Mouse (Mus musculus) forebrain, embryonic 12.5 days (tissue): ENCODE results near the gene Impdh1. TPM values are rescaled to one million over a fixed set of nuclear protein-coding genes. Genes with fewer than 3 reads are reported as not detected.

ENCODE experiments used
- ATAC-seq: fragments of 200-750 bp; cut with Nextera tagmentation; 2 replicates; pipeline ENCODE4 v1.8.0; 2017; ENCODE audit warnings: moderate TSS enrichment; ENCODE audit not compliant: low FRiP score
- H3K27ac ChIP-seq: fragments of 300-500 bp; sonication (generic); 2 replicates; pipeline ENCODE4 v1.5.1; 2016; ENCODE audit warnings: mild to moderate bottlenecking
- H3K27me3 ChIP-seq: fragments of 300-500 bp; sonication (generic); 2 replicates; pipeline ENCODE4 v1.6.1; 2016; ENCODE audit warnings: mild to moderate bottlenecking
- H3K36me3 ChIP-seq: fragments of 300-500 bp; sonication (generic); replicated peaks from 2 replicates; pipeline ENCODE4 v1.6.1; 2016; ENCODE audit warnings: mild to moderate bottlenecking
- H3K4me1 ChIP-seq: fragments of 300-500 bp; sonication (generic); 2 replicates; pipeline ENCODE4 v1.6.1; 2016
- H3K4me2 ChIP-seq: fragments of 300-500 bp; sonication (generic); 2 replicates; pipeline ENCODE4 v1.6.1; 2016; ENCODE audit warnings: mild to moderate bottlenecking, moderate library complexity
- H3K4me3 ChIP-seq: fragments of 300-500 bp; sonication (generic); replicated peaks from 2 replicates; pipeline ENCODE4 v1.5.1; 2016; ENCODE audit warnings: mild to moderate bottlenecking
- H3K9ac ChIP-seq: fragments of 300-500 bp; sonication (generic); 2 replicates; pipeline ENCODE4 v1.6.1; 2016; ENCODE audit warnings: mild to moderate bottlenecking
- H3K9me3 ChIP-seq: fragments of 300-500 bp; sonication (generic); 2 replicates; pipeline ENCODE4 v1.6.1; 2016
- WGBS: fragments of 180-500 bp; shearing (Covaris S2); methylation state at CpG from one replicate; pipeline ENCODE4 v1.1.7; 2016; 5-methylcytosine and 5-hydroxymethylcytosine counted together
- polyA plus RNA-seq: library from polyadenylated mRNA; unstranded; fragments of >200 nt; fragmentation: Nextera tagmentation; extraction: Ambion mirVana; gene quantifications from 2 replicates; pipeline ENCODE4 v1.2.1, GENCODE M21; 2016

Gene Impdh1
- polyA plus RNA-seq, 1 experiment from 2014 or later = 39.8 TPM

DNA sequence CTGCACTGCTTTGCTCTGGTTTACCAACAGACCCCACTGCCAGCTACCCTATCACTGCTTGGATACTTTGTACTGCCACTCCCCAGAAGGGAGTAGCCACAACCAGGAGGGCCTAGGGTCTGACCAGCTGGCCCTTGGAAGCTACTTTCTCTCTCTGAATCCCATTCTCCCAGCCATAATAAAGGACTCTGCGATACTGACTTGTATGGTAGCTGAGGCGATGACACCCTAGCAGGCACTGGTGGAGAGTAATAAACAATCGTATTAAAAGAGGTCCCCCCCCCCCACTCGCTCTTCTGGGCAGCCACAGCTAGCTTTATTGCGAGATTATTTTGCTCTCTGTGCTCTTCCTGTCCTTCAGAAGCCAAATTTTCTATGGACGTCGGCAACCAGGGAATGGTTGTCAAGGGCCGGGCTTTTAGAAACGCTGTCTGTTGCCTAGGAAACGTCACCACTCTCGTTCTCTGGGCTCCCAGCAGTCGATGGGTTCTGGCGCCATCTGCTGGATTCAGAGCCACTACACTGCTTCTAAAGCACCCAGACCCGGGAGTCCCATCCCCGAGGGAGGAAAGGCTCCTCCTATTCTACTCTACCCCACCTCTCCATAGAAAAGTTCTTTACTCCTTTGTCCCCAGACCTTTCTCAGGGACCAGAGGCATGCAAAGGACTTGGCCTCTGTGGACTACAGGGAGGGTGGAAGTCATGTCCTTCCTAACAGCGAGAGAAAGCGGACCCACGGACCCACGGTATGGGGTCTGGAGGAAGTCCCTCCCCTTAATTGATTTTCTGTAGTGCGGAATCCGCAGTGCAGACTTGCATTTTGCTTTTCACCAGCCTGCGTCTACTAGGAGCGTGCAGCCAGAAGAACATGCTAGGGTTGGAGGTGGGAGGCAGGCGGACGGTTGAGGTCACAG is 17.6 kb downstream of the Impdh1 start:
- Histone ChIP-seq H3K36me3 (peaks cover 18% of the 10 kb centered on the region), H3K9me3 (no peaks in the 10 kb centered on the region), H3K27me3 (peaks cover 36% of the 10 kb centered on the region), H3K4me3 (peak overlapping the region; percentile 36), H3K9ac (peak overlapping the region; percentile 33; the same call in 1 of the 2 replicates), H3K4me1 (peaks cover 12% of the 10 kb centered on the region), H3K27ac (no peak overlapping the region), H3K4me2 (peak overlapping the region; percentile 59)
- WGBS = 12% methylated on average over 25 of the region's 25 CpGs
- ATAC-seq = peak; percentile 89

DNA sequence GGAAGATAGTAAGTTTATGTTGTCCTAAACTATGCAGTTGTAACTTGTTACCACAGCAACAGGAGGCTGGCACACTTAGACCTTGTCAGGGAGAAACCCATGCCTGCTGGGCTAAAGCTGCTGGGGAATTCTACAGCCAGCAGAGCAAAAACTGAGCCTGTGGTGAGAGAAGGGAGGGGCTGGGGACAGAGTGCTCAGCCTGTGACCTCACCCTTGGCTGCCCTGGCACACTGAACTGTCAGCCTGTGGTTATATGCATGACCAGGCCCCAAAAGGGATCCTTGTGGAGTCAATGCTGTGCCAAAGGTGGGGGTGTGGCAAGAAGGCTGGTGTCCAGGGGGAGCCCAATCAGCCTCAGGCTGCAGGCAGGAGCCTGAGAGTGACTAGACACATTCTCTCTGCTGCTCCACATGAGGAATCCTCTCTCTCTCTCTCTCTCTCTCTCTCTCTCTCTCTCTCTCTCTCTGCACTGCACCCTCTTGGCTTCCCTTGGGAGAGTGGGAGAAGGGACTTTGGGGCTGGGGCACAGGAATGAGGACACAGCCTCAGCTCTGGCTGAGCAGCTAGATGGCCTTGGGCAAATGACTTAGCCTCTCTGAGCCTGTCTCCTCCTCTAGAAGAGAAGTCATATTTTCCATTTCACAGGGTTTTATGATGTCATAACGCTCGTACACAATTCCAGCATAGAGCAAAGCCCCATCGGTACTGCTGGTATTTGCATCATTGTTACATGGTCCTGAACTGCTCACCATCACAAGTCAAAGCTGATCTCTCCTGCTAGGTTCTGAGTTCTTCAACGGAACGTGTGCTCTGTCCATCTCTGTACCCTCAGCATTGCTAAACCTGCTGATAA is 20.1 kb downstream of the Impdh1 start:
- Histone ChIP-seq H3K4me3 (no peak overlapping the region), H3K4me2 (no peak overlapping the region), H3K9me3 (no peaks in the 10 kb centered on the region), H3K4me1 (peaks cover 12% of the 10 kb centered on the region), H3K9ac (no peak overlapping the region), H3K36me3 (peaks cover 6% of the 10 kb centered on the region; the same call in 1 of the 2 replicates), H3K27me3 (peaks cover 42% of the 10 kb centered on the region), H3K27ac (no peak overlapping the region)
- no peak for ATAC-seq
- WGBS = 78% methylated on average over 5 of the region's 5 CpGs

DNA sequence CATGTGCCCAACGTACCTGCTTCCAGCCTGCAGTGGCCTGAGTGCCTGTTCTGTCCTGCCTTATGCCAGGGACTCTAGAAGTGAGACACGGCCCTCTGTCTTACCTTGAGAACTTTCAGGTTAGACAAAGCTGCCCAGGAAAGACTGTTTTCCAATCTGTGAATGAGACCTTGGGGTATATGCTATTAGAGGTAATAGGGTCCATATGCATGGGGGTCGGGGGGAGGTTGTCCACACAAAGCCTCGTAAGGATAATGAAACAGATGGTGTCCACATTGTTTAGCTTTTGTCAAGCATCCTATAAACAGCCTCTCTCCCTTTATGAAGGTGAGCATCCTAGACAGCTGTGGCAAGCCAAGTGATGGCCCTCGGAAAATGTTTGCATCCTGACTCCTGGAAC is 21.0 kb downstream of the Impdh1 start:
- Histone ChIP-seq H3K27me3 (peaks cover 44% of the 10 kb centered on the region), H3K4me3 (no peak overlapping the region), H3K9ac (no peak overlapping the region), H3K4me2 (no peak overlapping the region), H3K27ac (no peak overlapping the region), H3K36me3 (no peaks in the 10 kb centered on the region), H3K9me3 (no peaks in the 10 kb centered on the region), H3K4me1 (peaks cover 12% of the 10 kb centered on the region)
- no peak for ATAC-seq
- WGBS = 80% methylated on average over 5 of the region's 5 CpGs

DNA sequence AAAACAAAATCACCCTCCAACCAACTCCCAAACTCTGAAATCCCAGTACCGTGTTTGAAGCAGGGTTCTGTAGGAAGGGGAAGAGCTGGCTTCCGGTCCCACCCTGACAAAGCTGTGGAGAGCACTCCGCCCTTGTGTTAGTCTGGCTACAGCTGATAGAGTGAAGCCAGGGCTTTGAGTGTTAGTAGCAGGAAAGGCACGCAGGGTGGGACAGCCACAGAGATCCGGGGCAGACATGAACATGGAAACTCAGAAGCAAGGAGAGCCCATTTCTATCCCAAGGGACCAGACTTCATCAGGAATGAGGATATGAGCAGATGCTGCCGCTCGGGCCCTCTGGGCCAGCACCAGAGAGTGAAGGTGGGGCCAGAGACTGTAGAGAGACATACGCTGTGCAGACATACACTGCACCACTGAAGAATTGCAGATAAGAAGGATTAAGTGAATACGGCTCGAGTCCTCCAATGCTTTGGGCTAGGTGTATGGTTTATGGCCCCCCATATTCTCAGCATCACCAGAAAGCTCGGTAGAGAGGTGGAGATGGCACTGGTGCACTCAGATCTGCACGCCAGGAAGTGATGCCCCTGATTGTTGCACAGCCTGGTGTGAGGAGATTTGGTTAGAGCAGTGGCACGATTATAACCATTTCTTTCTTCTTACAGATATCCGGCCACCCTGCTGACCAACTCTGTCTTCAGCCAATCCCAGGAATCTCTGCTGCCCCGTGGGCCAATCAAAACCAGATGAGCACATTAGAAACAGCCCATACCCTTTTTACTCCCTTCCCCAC is 22.0 kb downstream of the Impdh1 start:
- 71% methylated on average over 15 of the region's 15 CpGs for WGBS
- Histone ChIP-seq H3K27me3 (peaks cover 35% of the 10 kb centered on the region), H3K4me1 (peaks cover 12% of the 10 kb centered on the region), H3K4me2 (no peak overlapping the region), H3K9ac (no peak overlapping the region), H3K27ac (no peak overlapping the region), H3K4me3 (no peak overlapping the region), H3K36me3 (no peaks in the 10 kb centered on the region), H3K9me3 (no peaks in the 10 kb centered on the region)
- no peak for ATAC-seq

DNA sequence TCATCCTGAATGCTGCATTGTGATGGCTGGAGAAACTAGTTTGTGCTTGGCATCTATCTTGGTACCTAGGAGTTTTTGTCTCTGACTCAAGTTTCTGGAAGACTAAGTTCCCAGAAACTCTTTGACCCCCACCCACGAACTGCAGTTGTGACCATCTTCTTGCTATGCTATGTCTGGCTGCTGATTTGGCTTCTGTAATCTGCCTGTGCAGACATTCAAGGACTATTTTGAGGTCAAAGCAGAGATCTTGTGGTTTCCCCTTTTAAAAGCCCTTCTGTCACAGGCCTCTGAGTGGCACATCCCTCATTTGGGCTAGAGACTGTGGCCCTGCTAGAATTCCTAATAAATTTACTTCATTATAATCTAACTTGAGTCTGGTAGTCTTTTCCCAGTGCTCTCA is 28.2 kb downstream of the Impdh1 start:
- H3K9me3 ChIP-seq = no peaks in the 10 kb centered on the region
- peaks cover 13% of the 10 kb centered on the region for H3K27me3 ChIP-seq
- H3K4me3 ChIP-seq = no peak overlapping the region
- no peak overlapping the region for H3K9ac ChIP-seq
- WGBS = 70% methylated on average over 1 of the region's 1 CpGs
- no peak overlapping the region for H3K27ac ChIP-seq
- ATAC-seq = no peak
- H3K4me2 ChIP-seq = no peak overlapping the region
- H3K36me3 ChIP-seq = no peaks in the 10 kb centered on the region
- H3K4me1 ChIP-seq = no peaks in the 10 kb centered on the region

DNA sequence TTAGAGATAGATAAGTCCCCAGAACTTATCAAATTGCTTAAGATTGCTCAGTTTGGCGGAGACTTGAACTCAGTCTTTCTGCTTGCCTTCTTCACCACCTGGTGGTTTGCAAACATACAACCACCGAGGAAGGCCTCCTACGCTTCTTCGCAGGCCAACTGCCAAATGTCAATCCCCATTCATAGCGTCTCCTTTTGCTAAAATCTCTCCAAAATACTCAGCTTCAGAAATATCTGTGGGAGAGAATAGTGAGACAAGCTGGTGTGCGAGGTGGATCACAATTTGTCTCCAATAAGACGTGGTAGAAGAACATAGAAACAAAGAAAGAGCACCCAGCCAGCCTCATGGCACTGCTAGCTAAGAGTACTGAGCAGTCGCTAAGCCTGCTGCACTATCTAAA is 36.3 kb downstream of the Impdh1 start:
- Histone ChIP-seq H3K9me3 (no peaks in the 10 kb centered on the region), H3K4me2 (peak overlapping the region; percentile 90), H3K4me1 (peaks cover 15% of the 10 kb centered on the region), H3K36me3 (no peaks in the 10 kb centered on the region), H3K27ac (peak overlapping the region; percentile 83; the same call in 1 of the 2 replicates), H3K4me3 (peak overlapping the region; percentile 63), H3K9ac (no peak overlapping the region), H3K27me3 (peaks cover 72% of the 10 kb centered on the region)
- WGBS = 48% methylated on average over 8 of the region's 8 CpGs
- no peak for ATAC-seq

DNA sequence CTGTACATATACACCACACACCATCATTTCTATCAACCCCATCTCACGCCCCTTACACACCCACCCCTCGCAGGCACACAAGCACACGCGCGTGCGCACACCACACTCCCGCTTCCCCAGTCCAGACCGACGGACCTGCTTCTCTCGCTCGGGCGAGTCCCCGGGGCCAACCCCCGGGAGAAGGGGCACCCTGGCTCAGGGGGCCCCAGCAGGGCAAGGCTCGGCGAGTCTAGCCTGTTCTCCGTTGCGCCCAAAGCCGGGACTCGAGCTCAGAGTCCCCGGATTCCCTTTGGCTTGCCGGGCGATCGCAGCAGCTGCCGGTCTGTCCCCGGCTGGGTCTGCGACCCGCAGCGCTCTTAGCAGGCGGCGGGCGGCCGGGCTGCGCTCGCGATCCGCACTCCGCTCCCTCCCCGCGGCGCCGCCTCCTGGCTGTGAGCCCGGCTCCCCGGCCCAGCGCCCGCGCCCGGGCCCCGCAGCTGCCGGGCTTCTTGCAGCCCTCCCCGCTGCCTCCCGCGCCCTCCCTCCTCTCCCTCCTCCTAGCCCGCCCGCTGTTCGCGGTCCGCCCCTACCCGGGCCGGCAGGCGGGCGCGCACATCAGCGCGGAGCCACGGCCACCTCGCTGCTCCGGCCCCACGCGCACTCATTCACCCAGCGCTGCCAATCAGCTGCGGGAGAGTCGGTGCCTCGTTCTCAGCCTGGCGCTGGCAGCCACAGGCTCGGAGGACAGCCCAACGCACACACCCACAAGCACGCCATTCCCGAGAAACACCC is 37.1 kb downstream of the Impdh1 start, which contains the start of gene Prrt4:
Gene Prrt4, minus strand, starts transcription at position 697 of the 771 bp plus-strand sequence.
- H3K27me3 ChIP-seq = peaks cover 79% of the 10 kb centered on the region

DNA sequence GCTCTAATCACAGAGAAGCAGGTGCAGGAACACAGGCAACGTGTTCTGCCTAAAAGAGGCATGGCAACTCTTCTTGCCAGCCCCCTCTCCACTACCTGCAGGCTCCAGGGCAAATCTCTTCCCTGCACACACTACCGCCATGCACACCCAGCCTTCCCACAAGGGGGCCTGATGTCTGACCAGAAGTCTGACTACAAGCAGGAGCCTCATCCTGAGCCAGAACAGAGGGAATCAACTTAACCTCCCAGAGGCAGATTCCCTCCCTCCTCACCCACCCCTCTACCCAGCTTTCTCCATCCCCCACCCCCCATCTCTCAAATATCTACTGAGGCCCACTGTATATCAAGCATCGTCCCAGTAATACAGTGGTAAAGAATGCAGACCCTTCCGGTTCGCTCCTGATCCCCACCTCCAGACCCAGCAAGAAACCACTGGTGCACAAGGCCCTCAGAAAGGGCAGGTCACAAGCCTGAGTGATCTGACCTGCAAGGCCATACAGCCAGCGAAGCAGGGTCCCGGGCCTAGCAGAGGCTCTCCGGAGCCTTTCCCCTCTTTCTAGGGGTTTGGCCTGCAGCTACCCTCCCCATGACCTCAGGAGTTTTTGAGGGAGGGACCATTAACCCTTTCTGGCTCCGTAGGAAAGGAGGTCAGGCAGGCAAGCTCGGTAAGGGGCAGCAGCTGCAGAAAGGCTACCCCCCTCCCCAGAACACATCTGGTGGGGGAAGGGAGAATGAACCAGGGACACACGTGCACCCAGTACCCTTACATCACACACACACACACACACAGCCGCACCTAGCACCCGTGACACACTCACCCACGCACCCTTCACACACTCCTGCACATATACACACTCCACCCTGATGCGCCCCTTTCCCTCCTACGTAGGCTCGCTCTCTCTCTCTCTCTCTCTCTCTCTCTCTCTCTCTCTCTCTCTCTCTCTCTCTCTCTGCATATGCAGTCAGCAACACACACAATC is 38.0 kb downstream of the Impdh1 start:
- peak overlapping the region; percentile 63 for H3K4me3 ChIP-seq
- H3K4me1 ChIP-seq = peaks cover 19% of the 10 kb centered on the region
- 15% methylated on average over 15 of the region's 17 CpGs for WGBS
- no peak overlapping the region for H3K27ac ChIP-seq
- H3K4me2 ChIP-seq = peak overlapping the region; percentile 90
- no peaks in the 10 kb centered on the region for H3K9me3 ChIP-seq
- peak overlapping the region; percentile 73 for H3K9ac ChIP-seq
- no peaks in the 10 kb centered on the region for H3K36me3 ChIP-seq
- ATAC-seq = peak; percentile 59
- peaks cover 87% of the 10 kb centered on the region for H3K27me3 ChIP-seq

More for the DNA sequence above, 37.1 kb downstream of the Impdh1 start, which contains the start of gene Prrt4:
- Histone ChIP-seq H3K9ac (peak within 1 kb of the TSS; percentile 73), H3K4me3 (peak within 1 kb of the TSS; percentile 63), H3K27ac (peak within 1 kb of the TSS; percentile 83), H3K9me3 (no peaks in the 10 kb centered on the region), H3K4me2 (peak within 1 kb of the TSS; percentile 90), H3K4me1 (peaks cover 19% of the 10 kb centered on the region), H3K36me3 (no peaks in the 10 kb centered on the region)
- peak; percentile 89 for ATAC-seq
- WGBS = under 1% methylated on average over 75 of the region's 79 CpGs

DNA sequence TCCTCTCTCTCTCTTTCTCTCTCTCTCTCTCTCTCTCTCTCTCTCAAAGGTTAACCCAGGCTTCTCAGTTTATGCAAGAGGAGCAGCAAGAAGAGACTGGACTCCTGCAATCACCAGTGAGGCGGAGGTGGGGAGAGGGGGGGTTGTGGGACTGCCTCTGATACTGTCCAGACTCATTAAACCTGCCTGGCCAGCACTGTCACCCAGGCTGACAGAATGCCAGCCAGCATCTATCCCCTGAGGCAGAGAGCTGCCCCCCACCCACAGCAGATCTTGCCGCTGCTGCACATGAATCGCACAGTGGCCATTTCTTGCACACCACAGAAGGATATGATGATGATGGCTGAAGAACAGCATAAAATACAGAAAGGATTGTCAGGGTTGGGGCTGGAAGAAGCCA is 41.1 kb downstream of the Impdh1 start:
- Histone ChIP-seq H3K4me1 (peaks cover 34% of the 10 kb centered on the region), H3K9me3 (no peaks in the 10 kb centered on the region), H3K36me3 (no peaks in the 10 kb centered on the region), H3K27ac (no peak overlapping the region), H3K9ac (no peak overlapping the region), H3K4me2 (no peak overlapping the region), H3K27me3 (peaks cover 91% of the 10 kb centered on the region), H3K4me3 (no peak overlapping the region)
- 87% methylated on average over 3 of the region's 3 CpGs for WGBS
- no peak for ATAC-seq

DNA sequence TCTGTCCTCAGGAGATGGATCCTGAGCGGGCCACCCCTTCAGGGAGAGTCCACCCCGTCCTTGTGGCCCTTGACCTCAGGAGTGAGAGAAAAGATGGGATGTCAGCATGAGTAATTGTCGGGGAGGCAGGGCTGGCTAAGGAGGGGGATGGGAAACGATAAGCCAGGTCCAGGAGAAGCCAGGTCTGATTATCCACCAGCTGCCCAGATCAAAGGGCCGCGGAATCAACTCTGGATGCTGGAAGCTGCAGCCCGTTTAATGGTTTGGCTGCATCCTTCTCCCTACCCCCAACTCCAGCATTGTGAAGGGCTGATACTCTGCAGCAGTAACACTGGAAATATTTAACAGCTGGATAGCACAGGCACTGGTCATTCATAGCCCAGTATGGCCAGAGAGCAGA is 41.8 kb downstream of the Impdh1 start:
- Histone ChIP-seq H3K4me3 (no peak overlapping the region), H3K9me3 (no peaks in the 10 kb centered on the region), H3K27ac (no peak overlapping the region), H3K4me2 (no peak overlapping the region), H3K9ac (no peak overlapping the region), H3K27me3 (peaks cover 92% of the 10 kb centered on the region), H3K36me3 (no peaks in the 10 kb centered on the region), H3K4me1 (peaks cover 40% of the 10 kb centered on the region)
- no peak for ATAC-seq
- 34% methylated on average over 7 of the region's 7 CpGs for WGBS
